Mouse (Mus musculus) bone marrow, adult 2 months (tissue): ENCODE measurements around the gene Trp53.

Experiments used
- CTCF ChIP-seq: fragments of 200-500 bp; IDR thresholded peaks from 2 replicates; pipeline ENCODE4 v1.5.1; 2011; ENCODE audit warnings: low read length, control low read depth; ENCODE audit not compliant: control insufficient read depth, insufficient read depth
- POLR2A ChIP-seq: fragments of 200-500 bp; IDR thresholded peaks from 2 replicates; pipeline ENCODE4 v1.6.1; 2011; ENCODE audit warnings: low read depth, mild to moderate bottlenecking, control low read depth, low read length, borderline replicate concordance; ENCODE audit not compliant: control insufficient read depth

- TF ChIP-seq CTCF (peak; percentile 42), POLR2A (no peak)
Observed at GRCm38 (mm10) chr11:69575220-69575619, 4.9 kb upstream of the Trp53 start.
